Mouse (Mus musculus) midbrain, embryonic 11.5 days (tissue): ENCODE results near the gene Mn1. TPM values are rescaled to one million over a fixed set of nuclear protein-coding genes. Genes with fewer than 3 reads are reported as not detected.

Experiments
- ATAC-seq: fragments of 200-750 bp; cut with Nextera tagmentation; 2 replicates; pipeline ENCODE4 v1.8.0; 2017; ENCODE audit warnings: moderate TSS enrichment, moderate library complexity; ENCODE audit not compliant: low FRiP score
- DNase-seq: peaks from one replicate; pipeline ENCODE4 v3.0.0; 2015; ENCODE audit warnings: low spot score; ENCODE audit errors: missing footprints
- H3K27ac ChIP-seq: fragments of 300-500 bp; sonication (generic); 2 replicates; pipeline ENCODE4 v1.5.1; 2014; ENCODE audit warnings: low read depth, low read length
- H3K27me3 ChIP-seq: fragments of 300-500 bp; sonication (generic); 2 replicates; pipeline ENCODE4 v1.6.1; 2014; ENCODE audit warnings: mild to moderate bottlenecking, low read length, moderate library complexity, mixed read lengths; ENCODE audit not compliant: control insufficient read depth, insufficient read depth
- H3K36me3 ChIP-seq: fragments of 300-500 bp; sonication (generic); 2 replicates; pipeline ENCODE4 v1.6.1; 2014; ENCODE audit warnings: mild to moderate bottlenecking, low read length, moderate library complexity, mixed read lengths; ENCODE audit not compliant: control insufficient read depth, insufficient read depth
- H3K4me1 ChIP-seq: fragments of 300-500 bp; sonication (generic); 2 replicates; pipeline ENCODE4 v1.6.1; 2014; ENCODE audit warnings: low read length; ENCODE audit not compliant: control insufficient read depth, insufficient read depth
- H3K4me2 ChIP-seq: fragments of 300-500 bp; sonication (generic); 2 replicates; pipeline ENCODE4 v1.6.1; 2014; ENCODE audit warnings: mild to moderate bottlenecking, moderate library complexity
- H3K4me3 ChIP-seq: fragments of 300-500 bp; sonication (generic); 2 replicates; pipeline ENCODE4 v1.5.1; 2014; ENCODE audit warnings: low read depth, low read length
- H3K9ac ChIP-seq: fragments of 300-500 bp; sonication (generic); 2 replicates; pipeline ENCODE4 v1.6.1; 2014; ENCODE audit warnings: low read length
- H3K9me3 ChIP-seq: fragments of 300-500 bp; sonication (generic); 2 replicates; pipeline ENCODE4 v1.6.1; 2016; ENCODE audit warnings: low read length; ENCODE audit not compliant: control insufficient read depth
- WGBS: fragments of 180-500 bp; shearing (Covaris S2); extraction: QIAGEN DNeasy Blood & Tissue Kit; methylation state at CpG from one replicate; pipeline ENCODE4 v1.1.7; 2014; 5-methylcytosine and 5-hydroxymethylcytosine counted together
- polyA plus RNA-seq: library from polyadenylated mRNA; unstranded; fragments of >200 nt; fragmentation: Nextera tagmentation; extraction: Ambion mirVana; gene quantifications from 2 replicates; pipeline ENCODE4 v1.2.1, GENCODE M21; 2014

The Mn1 gene
- 42.0 and 46.2 TPM in 2 replicates for polyA plus RNA-seq

- ATAC-seq: peak; percentile 94
- H3K9me3 ChIP-seq: no peaks in the 10 kb centered on the region
- no peaks in the 10 kb centered on the region for H3K27me3 ChIP-seq
- peak within 1 kb of the TSS; percentile 100 for H3K4me3 ChIP-seq
- H3K9ac ChIP-seq: peak within 1 kb of the TSS; percentile 100
- peaks cover 19% of the 10 kb centered on the region for H3K36me3 ChIP-seq
- under 1% methylated on average over 81 of the region's 88 CpGs for WGBS
- peak within 1 kb of the TSS; percentile 99 for H3K27ac ChIP-seq
- DNase-seq: peak; percentile 99
- peaks cover 39% of the 10 kb centered on the region for H3K4me1 ChIP-seq
- H3K4me2 ChIP-seq: peak within 1 kb of the TSS; percentile 84
These were observed at the start of gene Mn1 for GRCm38 (mm10) chr5:111416591-111417374. Mn1 (plus strand) TSS chr5:111417362.

- Histone ChIP-seq H3K9me3 (no peaks in the 10 kb centered on the region), H3K4me3 (no peak overlapping the region), H3K9ac (peak overlapping the region; percentile 27; the same call in 1 of the 2 replicates), H3K4me2 (no peak overlapping the region), H3K4me1 (peaks cover 15% of the 10 kb centered on the region), H3K36me3 (peaks cover 10% of the 10 kb centered on the region), H3K27me3 (no peaks in the 10 kb centered on the region), H3K27ac (peak overlapping the region; percentile 90)
- 50% methylated on average over 11 of the region's 11 CpGs for WGBS
- ATAC-seq: peak; percentile 54; the same call in 1 of the 2 replicates
- peak; percentile 87 for DNase-seq
These were observed 49.1 kb upstream of the Mn1 start for GRCm38 (mm10) chr5:111367937-111368517.

GRCm38 (mm10) chr5:111368576-111368975 lies 48.6 kb upstream of the Mn1 start:
- Histone ChIP-seq H3K9me3 (no peaks in the 10 kb centered on the region), H3K27ac (peak overlapping the region; percentile 90), H3K36me3 (peaks cover 13% of the 10 kb centered on the region), H3K9ac (no peak overlapping the region), H3K4me3 (no peak overlapping the region), H3K27me3 (no peaks in the 10 kb centered on the region), H3K4me1 (peaks cover 15% of the 10 kb centered on the region), H3K4me2 (no peak overlapping the region)
- 76% methylated on average over 5 of the region's 5 CpGs for WGBS
- DNase-seq (peak; percentile 90), ATAC-seq (peak; percentile 68)

- no peak for DNase-seq
- H3K4me2 ChIP-seq: no peak overlapping the region
- H3K36me3 ChIP-seq: peaks cover 28% of the 10 kb centered on the region
- no peaks in the 10 kb centered on the region for H3K27me3 ChIP-seq
- H3K9ac ChIP-seq: no peak overlapping the region
- 90% methylated on average over 4 of the region's 4 CpGs for WGBS
- no peak overlapping the region for H3K27ac ChIP-seq
- no peak for ATAC-seq
- H3K4me1 ChIP-seq: no peaks in the 10 kb centered on the region
- H3K9me3 ChIP-seq: no peaks in the 10 kb centered on the region
- H3K4me3 ChIP-seq: no peak overlapping the region
These were observed 41.5 kb upstream of the Mn1 start for GRCm38 (mm10) chr5:111375616-111376015.

GRCm38 (mm10) chr5:111376276-111377020 lies 40.7 kb upstream of the Mn1 start:
- Histone ChIP-seq H3K4me3 (no peak overlapping the region), H3K36me3 (peaks cover 32% of the 10 kb centered on the region), H3K4me1 (no peaks in the 10 kb centered on the region), H3K9ac (no peak overlapping the region), H3K4me2 (no peak overlapping the region), H3K27me3 (no peaks in the 10 kb centered on the region), H3K27ac (no peak overlapping the region), H3K9me3 (no peaks in the 10 kb centered on the region)
- WGBS: 93% methylated on average over 24 of the region's 24 CpGs
- DNase-seq (no peak), ATAC-seq (no peak)

- Histone ChIP-seq H3K36me3 (peaks cover 25% of the 10 kb centered on the region), H3K27ac (no peak overlapping the region), H3K4me2 (no peak overlapping the region), H3K9me3 (no peaks in the 10 kb centered on the region), H3K4me1 (no peaks in the 10 kb centered on the region), H3K27me3 (no peaks in the 10 kb centered on the region), H3K4me3 (no peak overlapping the region), H3K9ac (no peak overlapping the region)
- WGBS: 78% methylated on average over 7 of the region's 7 CpGs
- no peak for ATAC-seq
- DNase-seq: no peak
These were observed 38.8 kb upstream of the Mn1 start for GRCm38 (mm10) chr5:111378126-111378993.

GRCm38 (mm10) chr5:111383335-111383734 lies 33.8 kb upstream of the Mn1 start:
- ATAC-seq: no peak
- H3K9ac ChIP-seq: no peak overlapping the region
- no peaks in the 10 kb centered on the region for H3K9me3 ChIP-seq
- no peak overlapping the region for H3K4me3 ChIP-seq
- no peaks in the 10 kb centered on the region for H3K4me1 ChIP-seq
- no peak overlapping the region for H3K4me2 ChIP-seq
- no peak overlapping the region for H3K27ac ChIP-seq
- DNase-seq: no peak
- 78% methylated on average over 5 of the region's 5 CpGs for WGBS
- H3K36me3 ChIP-seq: peaks cover 27% of the 10 kb centered on the region
- no peaks in the 10 kb centered on the region for H3K27me3 ChIP-seq

- Histone ChIP-seq H3K9me3 (no peaks in the 10 kb centered on the region), H3K4me2 (no peak overlapping the region), H3K4me1 (peaks cover 25% of the 10 kb centered on the region), H3K27me3 (no peaks in the 10 kb centered on the region), H3K27ac (no peak overlapping the region), H3K36me3 (peaks cover 12% of the 10 kb centered on the region; the same call in 1 of the 2 replicates), H3K4me3 (no peak overlapping the region), H3K9ac (no peak overlapping the region)
- 88% methylated on average over 10 of the region's 10 CpGs for WGBS
- DNase-seq (no peak), ATAC-seq (no peak)
These were observed 26.3 kb upstream of the Mn1 start for GRCm38 (mm10) chr5:111390911-111391310.
